Mouse (Mus musculus) limb, embryonic 14.5 days (tissue): ENCODE results near the gene Smchd1. TPM values are rescaled to one million over a fixed set of nuclear protein-coding genes. Genes with fewer than 3 reads are reported as not detected.
A peak's percentile ranks its signal among the peaks of the same experiment; 100 is the strongest.
"Not testable (repeated sequence)": the region's sequence is repeated elsewhere in the genome, so short reads cannot be mapped to it uniquely, and the experiment has no call there.

Source experiments
- ATAC-seq: fragments of 200-750 bp; cut with Nextera tagmentation; 2 replicates; pipeline ENCODE4 v1.8.0; 2017; ENCODE audit warnings: low read depth, moderate number of reproducible peaks, moderate TSS enrichment; ENCODE audit not compliant: low FRiP score
- DNase-seq: peaks from one replicate; pipeline ENCODE4 v3.0.0-alpha.2; 2015; ENCODE audit warnings: low spot score
- H3K27ac ChIP-seq: fragments of 300-500 bp; sonication (generic); replicated peaks from 2 replicates; pipeline ENCODE4 v1.5.1; 2014; ENCODE audit warnings: low read depth, mild to moderate bottlenecking, low read length, moderate library complexity, mixed read lengths
- H3K27me3 ChIP-seq: fragments of 300-500 bp; sonication (generic); 2 replicates; pipeline ENCODE4 v1.6.1; 2014; ENCODE audit warnings: low read length, mixed read lengths; ENCODE audit not compliant: control insufficient read depth, insufficient read depth
- H3K36me3 ChIP-seq: fragments of 300-500 bp; sonication (generic); 2 replicates; pipeline ENCODE4 v1.6.1; 2014; ENCODE audit warnings: mild to moderate bottlenecking, low read length, moderate library complexity, mixed read lengths; ENCODE audit not compliant: control insufficient read depth, insufficient read depth
- H3K4me1 ChIP-seq: fragments of 300-500 bp; sonication (generic); 2 replicates; pipeline ENCODE4 v1.6.1; 2014; ENCODE audit warnings: antibody characterized with exemption, low read length, mixed read lengths; ENCODE audit not compliant: control insufficient read depth, insufficient read depth
- H3K4me2 ChIP-seq: fragments of 300-500 bp; sonication (generic); replicated peaks from 2 replicates; pipeline ENCODE4 v1.6.1; 2014; ENCODE audit warnings: low read depth, mild to moderate bottlenecking, low read length, moderate library complexity; ENCODE audit not compliant: severe bottlenecking
- H3K4me3 ChIP-seq: fragments of 300-500 bp; sonication (generic); replicated peaks from 2 replicates; pipeline ENCODE4 v1.5.1; 2014; ENCODE audit warnings: low read length
- H3K9ac ChIP-seq: fragments of 300-500 bp; sonication (generic); 2 replicates; pipeline ENCODE4 v1.6.1; 2014; ENCODE audit warnings: mild to moderate bottlenecking, low read depth, low read length, moderate library complexity; ENCODE audit not compliant: severe bottlenecking
- H3K9me3 ChIP-seq: fragments of 300-500 bp; sonication (generic); 2 replicates; pipeline ENCODE4 v1.6.1; 2016; ENCODE audit warnings: low read length; ENCODE audit not compliant: control insufficient read depth
- POLR2A ChIP-seq: fragments of 200-500 bp; IDR thresholded peaks from 2 replicates; pipeline ENCODE4 v1.8.0; 2012; ENCODE audit warnings: inconsistent platforms, mild to moderate bottlenecking, moderate library complexity, borderline replicate concordance; ENCODE audit not compliant: insufficient read depth, insufficient read length; ENCODE audit errors: extremely low read depth
- WGBS: fragments of 180-500 bp; shearing (Covaris S2); extraction: QIAGEN DNeasy Blood & Tissue Kit; methylation state at CpG from one replicate; pipeline ENCODE4 v1.1.7; 2014; 5-methylcytosine and 5-hydroxymethylcytosine counted together
- polyA plus RNA-seq, 2 experiments: library from polyadenylated mRNA; depleted of rRNA in 1 of 2; stranded (reverse) in 1 of 2; unstranded in 1 of 2; fragments of >200 nt; fragmentation: Nextera tagmentation in 1 of 2; extraction: Ambion mirVana in 1 of 2; gene quantifications; 2 replicates each; pipeline versions ENCODE4 v1.2.1 to v1.2.3; 2012 to 2014

The Smchd1 gene
- polyA plus RNA-seq, 2 experiments = 42.7 to 71.4 TPM

DNA sequence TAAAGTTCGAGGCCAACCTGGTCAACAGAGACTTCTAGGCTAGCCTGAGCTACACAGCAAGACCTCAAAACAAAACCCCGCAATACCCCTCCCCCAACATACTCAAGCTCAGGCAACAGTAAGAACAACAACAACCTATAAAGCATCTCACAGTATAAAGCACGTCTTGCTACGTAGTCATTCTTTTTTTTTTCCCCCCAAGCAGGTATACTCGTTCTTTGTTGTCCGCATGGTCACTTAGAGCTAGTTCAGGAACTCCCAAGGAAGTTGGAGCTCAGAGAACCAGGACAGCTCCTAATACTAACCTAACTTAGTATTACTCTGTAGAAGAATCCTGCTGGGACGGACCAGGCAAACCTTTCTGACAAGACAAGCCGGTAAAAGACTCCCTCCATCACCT is 1.0 kb downstream of the Smchd1 start:
- WGBS = 16% methylated on average over 8 of the region's 8 CpGs
- H3K4me3 ChIP-seq = peak overlapping the region; percentile 89
- H3K9ac ChIP-seq = peak overlapping the region; percentile 95
- ATAC-seq (no peak), DNase-seq (no peak)
- no peaks in the 10 kb centered on the region for H3K36me3 ChIP-seq
- H3K9me3 ChIP-seq = no peaks in the 10 kb centered on the region
- H3K4me1 ChIP-seq = peaks cover 10% of the 10 kb centered on the region
- H3K27me3 ChIP-seq = no peaks in the 10 kb centered on the region
- no peak for TF ChIP-seq POLR2A
- H3K4me2 ChIP-seq = peak overlapping the region; percentile 87
- peak overlapping the region; percentile 99 for H3K27ac ChIP-seq

GRCm38 (mm10) chr17:71471261-71471660 is 3.9 kb downstream of the Smchd1 start:
- ATAC-seq (no peak), DNase-seq (no peak)
- no peak overlapping the region for H3K4me3 ChIP-seq
- no peak overlapping the region for H3K9ac ChIP-seq
- H3K27me3 ChIP-seq = no peaks in the 10 kb centered on the region
- 91% methylated on average over 2 of the region's 2 CpGs for WGBS
- H3K9me3 ChIP-seq = no peaks in the 10 kb centered on the region
- H3K4me2 ChIP-seq = no peak overlapping the region
- no peak for TF ChIP-seq POLR2A
- H3K4me1 ChIP-seq = peaks cover 6% of the 10 kb centered on the region
- H3K36me3 ChIP-seq = no peaks in the 10 kb centered on the region
- H3K27ac ChIP-seq = no peak overlapping the region

GRCm38 (mm10) chr17:71460312-71460711 is 14.8 kb downstream of the Smchd1 start:
- H3K27ac ChIP-seq = no peak overlapping the region
- no peak for DNase-seq
- TF ChIP-seq POLR2A = no peak
- 98% methylated on average over 3 of the region's 3 CpGs for WGBS
- H3K9ac ChIP-seq = no peak overlapping the region
- H3K4me2 ChIP-seq = no peak overlapping the region
- H3K4me1 ChIP-seq = no peaks in the 10 kb centered on the region
- no peaks in the 10 kb centered on the region for H3K27me3 ChIP-seq
- ATAC-seq = no peak
- peaks cover 41% of the 10 kb centered on the region for H3K36me3 ChIP-seq
- no peak overlapping the region for H3K4me3 ChIP-seq
- no peaks in the 10 kb centered on the region for H3K9me3 ChIP-seq

- Histone ChIP-seq H3K9me3 (no peaks in the 10 kb centered on the region), H3K4me1 (no peaks in the 10 kb centered on the region), H3K4me3 (no peak within 1 kb of the TSS), H3K9ac (no peak within 1 kb of the TSS), H3K27me3 (no peaks in the 10 kb centered on the region), H3K4me2 (no peak within 1 kb of the TSS), H3K36me3 (peaks cover 44% of the 10 kb centered on the region), H3K27ac (no peak within 1 kb of the TSS)
- no peak for DNase-seq
- no peak for ATAC-seq
- no peak for TF ChIP-seq POLR2A
- 100% methylated on average over 2 of the region's 2 CpGs for WGBS
These were observed 15.3 kb downstream of the Smchd1 start, which contains the start of gene Gm4707 for GRCm38 (mm10) chr17:71459818-71460217. TSS of gene Gm4707 (minus strand) at chr17:71459918.

DNA sequence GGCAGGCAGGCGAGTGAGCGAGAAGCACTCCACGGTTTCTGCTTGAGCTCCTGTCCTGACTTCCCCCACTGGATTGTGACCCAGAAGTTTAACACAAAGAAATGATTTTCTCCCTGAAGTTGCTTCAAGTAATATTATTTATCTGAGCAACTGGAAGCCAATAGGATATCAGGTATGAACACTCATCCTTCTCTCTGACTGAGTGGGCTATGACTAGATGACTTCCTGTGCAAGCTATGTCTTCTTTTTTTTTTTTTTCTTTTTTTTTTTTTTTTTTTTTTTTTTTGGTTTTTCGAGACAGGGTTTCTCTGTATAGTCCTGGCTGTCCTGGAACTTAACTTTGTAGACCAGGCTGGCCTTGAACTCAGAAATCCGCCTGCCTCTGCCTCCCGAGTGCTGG is 17.8 kb downstream of the Smchd1 start:
- H3K4me3 ChIP-seq, H3K4me1 ChIP-seq, H3K9ac ChIP-seq, H3K9me3 ChIP-seq, DNase-seq, H3K4me2 ChIP-seq, H3K27ac ChIP-seq, ATAC-seq, H3K27me3 ChIP-seq: not testable (repeated sequence)
- 98% methylated on average over 6 of the region's 6 CpGs for WGBS
- H3K36me3 ChIP-seq = peaks cover 45% of the 10 kb centered on the region

- Histone ChIP-seq H3K4me1 (no peaks in the 10 kb centered on the region), H3K4me3 (no peak overlapping the region), H3K9ac (no peak overlapping the region), H3K27me3 (no peaks in the 10 kb centered on the region), H3K27ac (no peak overlapping the region), H3K9me3 (no peaks in the 10 kb centered on the region), H3K4me2 (no peak overlapping the region), H3K36me3 (peaks cover 32% of the 10 kb centered on the region)
- 94% methylated on average over 6 of the region's 6 CpGs for WGBS
- DNase-seq (no peak), ATAC-seq (no peak)
- TF ChIP-seq POLR2A = no peak
These were observed 30.0 kb downstream of the Smchd1 start for GRCm38 (mm10) chr17:71445191-71445590.
